Mouse (Mus musculus): ENCODE measurements around the gene Atp2b2. TPM values are rescaled to one million over a fixed set of nuclear protein-coding genes. Genes with fewer than 3 reads are reported as not detected.

The Atp2b2 gene
- total and polyA plus RNA-seq, 2 experiments: 1.0 to 1.1 TPM

- H3K9ac ChIP-seq (ENCODE audit: low read depth, low read length): no peak overlapping the region
- H3K79me2 ChIP-seq (ENCODE audit: control insufficient read depth, insufficient read depth, low read length): no peaks in the 10 kb centered on the region
- H3K27me3 ChIP-seq (ENCODE audit: control insufficient read depth, insufficient read depth, low read length): no peaks in the 10 kb centered on the region
- no peak for DNase-seq (ENCODE audit: extremely low read depth, low read depth, low spot score)
- no peak overlapping the region for H3K27ac ChIP-seq (replicated peaks; ENCODE audit: insufficient read depth, low read depth, low read length)
- H3K4me1 ChIP-seq (ENCODE audit: control insufficient read depth, insufficient read depth, low read length): no peaks in the 10 kb centered on the region
- no peak for TF ChIP-seq POLR2A (IDR thresholded peaks at IDR 0.05; ENCODE audit: extremely low read depth, insufficient read depth, low read length)
- no peak for TF ChIP-seq CTCF (IDR thresholded peaks at IDR 0.05; ENCODE audit: low read depth, low read length)
- 37% methylated on average over 3 of the region's 3 CpGs for WGBS
- no peak overlapping the region for H3K4me3 ChIP-seq (ENCODE audit: insufficient read depth, low read depth, low read length)
- H3K36me3 ChIP-seq (ENCODE audit: control insufficient read depth, insufficient read depth, low read length): no peaks in the 10 kb centered on the region
Measured at GRCm38 (mm10) chr6:113843248-113843647, 199.2 kb downstream of the Atp2b2 start.

- H3K36me3 ChIP-seq (ENCODE audit: control insufficient read depth, insufficient read depth, low read length): no peaks in the 10 kb centered on the region
- H3K27me3 ChIP-seq (ENCODE audit: control insufficient read depth, insufficient read depth, low read length): no peaks in the 10 kb centered on the region
- no peak overlapping the region for H3K4me3 ChIP-seq (ENCODE audit: insufficient read depth, low read depth, low read length)
- H3K79me2 ChIP-seq (ENCODE audit: control insufficient read depth, insufficient read depth, low read length): no peaks in the 10 kb centered on the region
- WGBS: 88% methylated on average over 1 of the region's 1 CpGs
- no peak for DNase-seq (ENCODE audit: extremely low read depth, low read depth, low spot score)
- TF ChIP-seq POLR2A (IDR thresholded peaks at IDR 0.05; ENCODE audit: extremely low read depth, insufficient read depth, low read length): no peak
- TF ChIP-seq CTCF (IDR thresholded peaks at IDR 0.05; ENCODE audit: low read depth, low read length): peak; percentile 45
- H3K9ac ChIP-seq (ENCODE audit: low read depth, low read length): no peak overlapping the region
- peaks cover 3% of the 10 kb centered on the region; the same call in 1 of the 2 replicates for H3K4me1 ChIP-seq (ENCODE audit: control insufficient read depth, insufficient read depth, low read length)
- no peak overlapping the region for H3K27ac ChIP-seq (replicated peaks; ENCODE audit: insufficient read depth, low read depth, low read length)
Measured at GRCm38 (mm10) chr6:113838493-113838892, 203.9 kb downstream of the Atp2b2 start.

GRCm38 (mm10) chr6:113837740-113838139 is 204.7 kb downstream of the Atp2b2 start:
- Histone ChIP-seq H3K27me3 (ENCODE audit: control insufficient read depth, insufficient read depth, low read length) (no peaks in the 10 kb centered on the region), H3K4me3 (ENCODE audit: insufficient read depth, low read depth, low read length) (no peak overlapping the region), H3K79me2 (ENCODE audit: control insufficient read depth, insufficient read depth, low read length) (no peaks in the 10 kb centered on the region), H3K36me3 (ENCODE audit: control insufficient read depth, insufficient read depth, low read length) (no peaks in the 10 kb centered on the region), H3K9ac (ENCODE audit: low read depth, low read length) (no peak overlapping the region), H3K4me1 (ENCODE audit: control insufficient read depth, insufficient read depth, low read length) (peaks cover 3% of the 10 kb centered on the region; the same call in 1 of the 2 replicates), H3K27ac (replicated peaks; ENCODE audit: insufficient read depth, low read depth, low read length) (no peak overlapping the region)
- WGBS: 76% methylated on average over 2 of the region's 2 CpGs
- no peak for DNase-seq (ENCODE audit: extremely low read depth, low read depth, low spot score)
- no peak for TF ChIP-seq POLR2A (IDR thresholded peaks at IDR 0.05; ENCODE audit: extremely low read depth, insufficient read depth, low read length)
- TF ChIP-seq CTCF (IDR thresholded peaks at IDR 0.05; ENCODE audit: low read depth, low read length): no peak

- WGBS: 82% methylated on average over 3 of the region's 3 CpGs
Measured at GRCm38 (mm10) chr6:113836545-113836944, 205.9 kb downstream of the Atp2b2 start.

GRCm38 (mm10) chr6:113830463-113830862 is 211.9 kb downstream of the Atp2b2 start:
- no peak overlapping the region for H3K27ac ChIP-seq (replicated peaks; ENCODE audit: insufficient read depth, low read depth, low read length)
- no peaks in the 10 kb centered on the region for H3K36me3 ChIP-seq (ENCODE audit: control insufficient read depth, insufficient read depth, low read length)
- peaks cover 19% of the 10 kb centered on the region for H3K4me1 ChIP-seq (ENCODE audit: control insufficient read depth, insufficient read depth, low read length)
- no peaks in the 10 kb centered on the region for H3K27me3 ChIP-seq (ENCODE audit: control insufficient read depth, insufficient read depth, low read length)
- no peaks in the 10 kb centered on the region for H3K79me2 ChIP-seq (ENCODE audit: control insufficient read depth, insufficient read depth, low read length)
- TF ChIP-seq CTCF (IDR thresholded peaks at IDR 0.05; ENCODE audit: low read depth, low read length) (no peak), POLR2A (IDR thresholded peaks at IDR 0.05; ENCODE audit: extremely low read depth, insufficient read depth, low read length) (no peak)
- H3K9ac ChIP-seq (ENCODE audit: low read depth, low read length): no peak overlapping the region
- WGBS: 93% methylated on average over 2 of the region's 2 CpGs
- no peak for DNase-seq (ENCODE audit: extremely low read depth, low read depth, low spot score)
- H3K4me3 ChIP-seq (ENCODE audit: insufficient read depth, low read depth, low read length): no peak overlapping the region

More at GRCm38 (mm10) chr6:113836545-113836944, 205.9 kb downstream of the Atp2b2 start:
- Histone ChIP-seq H3K4me1 (ENCODE audit: control insufficient read depth, insufficient read depth, low read length) (peaks cover 3% of the 10 kb centered on the region; the same call in 1 of the 2 replicates), H3K4me3 (ENCODE audit: insufficient read depth, low read depth, low read length) (no peak overlapping the region), H3K9ac (ENCODE audit: low read depth, low read length) (no peak overlapping the region), H3K36me3 (ENCODE audit: control insufficient read depth, insufficient read depth, low read length) (no peaks in the 10 kb centered on the region), H3K79me2 (ENCODE audit: control insufficient read depth, insufficient read depth, low read length) (no peaks in the 10 kb centered on the region), H3K27me3 (ENCODE audit: control insufficient read depth, insufficient read depth, low read length) (no peaks in the 10 kb centered on the region), H3K27ac (replicated peaks; ENCODE audit: insufficient read depth, low read depth, low read length) (no peak overlapping the region)
- no peak for DNase-seq (ENCODE audit: extremely low read depth, low read depth, low spot score)
- no peak for TF ChIP-seq POLR2A (IDR thresholded peaks at IDR 0.05; ENCODE audit: extremely low read depth, insufficient read depth, low read length)
- TF ChIP-seq CTCF (IDR thresholded peaks at IDR 0.05; ENCODE audit: low read depth, low read length): no peak

- Histone ChIP-seq H3K27me3 (ENCODE audit: control insufficient read depth, insufficient read depth, low read length) (no peaks in the 10 kb centered on the region), H3K27ac (replicated peaks; ENCODE audit: insufficient read depth, low read depth, low read length) (no peak overlapping the region), H3K79me2 (ENCODE audit: control insufficient read depth, insufficient read depth, low read length) (no peaks in the 10 kb centered on the region), H3K9ac (ENCODE audit: low read depth, low read length) (no peak overlapping the region), H3K4me1 (ENCODE audit: control insufficient read depth, insufficient read depth, low read length) (peaks cover 16% of the 10 kb centered on the region), H3K36me3 (ENCODE audit: control insufficient read depth, insufficient read depth, low read length) (no peaks in the 10 kb centered on the region), H3K4me3 (ENCODE audit: insufficient read depth, low read depth, low read length) (no peak overlapping the region)
- WGBS: 82% methylated on average over 4 of the region's 4 CpGs
- TF ChIP-seq POLR2A (IDR thresholded peaks at IDR 0.05; ENCODE audit: extremely low read depth, insufficient read depth, low read length) (no peak), CTCF (IDR thresholded peaks at IDR 0.05; ENCODE audit: low read depth, low read length) (no peak)
- no peak for DNase-seq (ENCODE audit: extremely low read depth, low read depth, low spot score)
Measured at GRCm38 (mm10) chr6:113827309-113827708, 215.1 kb downstream of the Atp2b2 start.
